Mouse (Mus musculus): ENCODE measurements at regions not wholly inside any gene's neighbourhood (a gene's known extent, or its start where the extent isn't known, plus 50 kb on each side); places are given as distances from the start of the nearest gene placed in this dataset.
"Not testable (repeated sequence)": the region's sequence is repeated elsewhere in the genome, so short reads cannot be mapped to it uniquely, and the experiment has no call there.

GRCm38 (mm10) chr8:57092403-57092802 lies 228.4 kb upstream of the Hand2 start:
- Histone ChIP-seq H3K4me2 (no peak overlapping the region), H3K9me3 (no peaks in the 10 kb centered on the region), H3K27me3 (no peaks in the 10 kb centered on the region), H3K9ac (no peak overlapping the region), H3K36me3 (no peaks in the 10 kb centered on the region), H3K4me3 (no peak overlapping the region), H3K4me1 (replicated peaks) (no peaks in the 10 kb centered on the region), H3K27ac (replicated peaks) (no peak overlapping the region)
- 91% methylated on average over 4 of the region's 4 CpGs for WGBS
- no peak for ATAC-seq (ENCODE audit: low FRiP score, low read depth)

DNA sequence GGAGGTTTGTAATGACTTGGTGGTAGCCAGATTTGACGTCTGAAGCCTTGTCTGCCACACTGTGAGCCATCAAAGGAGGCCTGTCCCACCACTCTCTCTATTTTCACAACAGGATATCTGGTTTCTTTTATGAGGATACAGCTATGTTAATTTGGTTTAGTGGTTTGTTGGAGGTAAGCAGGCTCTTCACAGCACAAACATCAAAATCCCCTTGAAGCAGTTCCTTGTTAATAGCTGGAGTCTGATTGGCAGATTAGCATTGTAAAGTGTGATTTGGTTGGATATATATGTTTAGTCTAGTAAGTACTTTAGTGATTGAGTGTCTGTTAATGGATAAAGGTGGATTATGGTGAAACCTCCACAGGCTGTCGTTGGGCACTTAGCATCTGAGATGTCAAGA lies 225.6 kb upstream of the Hand2 start:
- H3K4me2 ChIP-seq, result no peak overlapping the region
- no peaks in the 10 kb centered on the region for H3K36me3 ChIP-seq
- H3K9me3 ChIP-seq, result no peaks in the 10 kb centered on the region
- no peak overlapping the region for H3K27ac ChIP-seq (replicated peaks)
- no peak overlapping the region for H3K4me3 ChIP-seq
- WGBS, result 62% methylated on average over 2 of the region's 2 CpGs
- ATAC-seq (ENCODE audit: low FRiP score, low read depth), result no peak
- no peaks in the 10 kb centered on the region for H3K4me1 ChIP-seq (replicated peaks)
- no peaks in the 10 kb centered on the region for H3K27me3 ChIP-seq
- no peak overlapping the region for H3K9ac ChIP-seq

DNA sequence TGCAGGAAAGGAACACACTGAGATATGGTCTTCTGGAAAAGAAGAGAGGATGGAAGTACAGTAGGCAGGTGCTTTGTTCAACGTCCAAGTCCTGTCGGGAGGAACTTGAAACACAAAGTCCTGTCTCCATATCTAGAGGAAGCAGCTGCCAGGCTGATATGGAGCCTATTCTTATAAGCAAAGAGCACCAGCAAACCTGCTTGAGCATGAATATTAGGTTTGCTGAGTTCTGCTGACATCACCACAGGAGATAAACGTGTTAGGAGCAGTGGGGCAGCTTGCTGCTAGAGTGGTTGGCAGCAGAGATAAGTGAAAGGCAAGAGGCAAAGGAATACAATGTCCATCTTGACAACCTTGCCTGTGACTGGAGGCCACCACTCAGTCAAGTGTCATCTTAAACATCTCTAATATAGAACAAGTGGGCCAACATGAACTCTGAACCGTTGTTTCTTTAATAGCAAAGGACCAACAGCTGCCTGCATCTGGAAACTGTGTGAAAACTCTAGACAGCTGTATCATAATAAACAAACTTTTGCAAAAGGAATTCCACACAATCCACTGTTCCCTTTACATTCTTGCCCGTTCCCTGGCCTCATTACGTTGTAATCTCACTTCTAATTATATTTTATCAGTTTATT lies 209.9 kb upstream of the Hand2 start:
- H3K4me2 ChIP-seq; H3K9me3 ChIP-seq; H3K36me3 ChIP-seq; H3K27ac ChIP-seq (replicated peaks); H3K4me1 ChIP-seq (replicated peaks); H3K27me3 ChIP-seq; ATAC-seq (ENCODE audit: low FRiP score, low read depth); H3K9ac ChIP-seq; H3K4me3 ChIP-seq: not testable (repeated sequence)
- WGBS, result 86% methylated on average over 3 of the region's 6 CpGs

DNA sequence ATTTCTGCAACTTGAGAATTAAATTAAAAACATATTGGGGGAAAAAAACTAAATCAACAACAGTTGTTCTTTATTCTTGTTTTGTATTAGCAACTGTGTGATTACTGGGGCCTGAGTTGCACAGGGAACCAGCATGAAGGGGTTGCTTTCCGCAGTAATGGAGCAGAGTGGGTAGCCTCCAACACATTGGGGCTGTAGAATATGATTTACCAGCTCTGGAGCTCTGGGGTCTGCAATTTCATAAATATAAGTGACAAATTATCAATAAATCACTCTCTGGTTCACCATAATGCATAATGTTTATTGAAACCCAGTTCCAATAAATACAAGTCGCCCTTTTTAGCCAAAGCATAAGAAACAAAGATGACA lies 209.4 kb upstream of the Hand2 start:
- no peaks in the 10 kb centered on the region for H3K9me3 ChIP-seq
- no peaks in the 10 kb centered on the region for H3K27me3 ChIP-seq
- no peak overlapping the region for H3K9ac ChIP-seq
- 70% methylated on average over 2 of the region's 2 CpGs for WGBS
- no peaks in the 10 kb centered on the region for H3K4me1 ChIP-seq (replicated peaks)
- no peaks in the 10 kb centered on the region for H3K36me3 ChIP-seq
- no peak for ATAC-seq (ENCODE audit: low FRiP score, low read depth)
- no peak overlapping the region for H3K4me3 ChIP-seq
- H3K27ac ChIP-seq (replicated peaks), result no peak overlapping the region
- no peak overlapping the region for H3K4me2 ChIP-seq

DNA sequence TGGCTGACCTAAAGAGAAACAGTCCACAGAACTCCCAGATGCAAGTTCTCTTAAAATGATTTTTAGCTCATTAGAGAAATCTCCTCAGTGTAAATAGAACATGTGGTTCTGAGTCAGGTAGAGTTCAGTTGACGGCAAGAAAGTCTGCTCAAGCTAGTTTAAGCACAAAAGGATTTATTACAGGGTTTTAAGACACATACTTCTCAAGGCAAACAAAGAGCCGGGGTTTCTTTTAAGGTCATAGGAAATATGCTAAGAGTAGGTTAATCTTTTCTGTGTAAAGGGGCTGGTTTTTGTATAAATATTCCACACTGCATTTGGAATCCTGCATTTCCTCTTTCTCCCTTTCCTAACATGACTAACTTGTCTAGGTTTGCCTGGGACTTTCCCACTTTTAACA lies 206.9 kb upstream of the Hand2 start:
- no peak overlapping the region for H3K4me2 ChIP-seq
- no peaks in the 10 kb centered on the region for H3K9me3 ChIP-seq
- H3K36me3 ChIP-seq, result no peaks in the 10 kb centered on the region
- no peak overlapping the region for H3K27ac ChIP-seq (replicated peaks)
- H3K4me3 ChIP-seq, result no peak overlapping the region
- H3K27me3 ChIP-seq, result no peaks in the 10 kb centered on the region
- 94% methylated on average over 2 of the region's 2 CpGs for WGBS
- H3K9ac ChIP-seq, result no peak overlapping the region
- H3K4me1 ChIP-seq (replicated peaks), result no peaks in the 10 kb centered on the region
- ATAC-seq (ENCODE audit: low FRiP score, low read depth), result no peak

DNA sequence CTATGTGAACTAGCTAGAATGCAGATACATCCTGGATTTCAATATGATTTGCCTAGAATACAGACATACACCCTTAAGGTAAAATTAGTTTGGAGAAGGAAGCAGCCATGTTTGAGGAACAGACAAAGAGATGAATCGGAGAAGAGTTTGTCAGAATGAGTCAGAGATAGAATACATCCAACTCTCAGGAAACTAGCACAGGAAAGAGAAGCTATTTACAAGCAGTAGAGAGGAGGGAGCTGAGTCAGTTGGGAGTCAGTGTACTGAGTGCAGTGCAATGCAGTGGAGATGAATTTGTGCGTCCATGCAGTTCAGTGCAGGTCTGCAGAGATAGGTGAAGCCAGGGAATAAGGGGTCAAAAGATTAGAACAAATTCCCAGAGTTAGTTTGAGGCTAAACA lies 205.5 kb upstream of the Hand2 start:
- no peak overlapping the region for H3K27ac ChIP-seq (replicated peaks)
- no peaks in the 10 kb centered on the region for H3K27me3 ChIP-seq
- no peak overlapping the region for H3K9ac ChIP-seq
- WGBS, result 94% methylated on average over 2 of the region's 2 CpGs
- no peaks in the 10 kb centered on the region for H3K9me3 ChIP-seq
- H3K36me3 ChIP-seq, result no peaks in the 10 kb centered on the region
- H3K4me2 ChIP-seq, result no peak overlapping the region
- H3K4me3 ChIP-seq, result no peak overlapping the region
- no peaks in the 10 kb centered on the region for H3K4me1 ChIP-seq (replicated peaks)
- no peak for ATAC-seq (ENCODE audit: low FRiP score, low read depth)

- no peak for ATAC-seq (ENCODE audit: low FRiP score, low read depth)
- 26% methylated on average over 2 of the region's 2 CpGs for WGBS
- H3K27me3 ChIP-seq, result no peaks in the 10 kb centered on the region
- H3K36me3 ChIP-seq, result no peaks in the 10 kb centered on the region
- no peak overlapping the region for H3K4me3 ChIP-seq
- H3K9me3 ChIP-seq, result no peaks in the 10 kb centered on the region
- H3K4me2 ChIP-seq, result no peak overlapping the region
- peaks cover 4% of the 10 kb centered on the region; the same call in 1 of the 2 replicates for H3K4me1 ChIP-seq (replicated peaks)
- no peak overlapping the region for H3K27ac ChIP-seq (replicated peaks)
- no peak overlapping the region for H3K9ac ChIP-seq
Observed at GRCm38 (mm10) chr8:57134041-57134440, 186.7 kb upstream of the Hand2 start.

DNA sequence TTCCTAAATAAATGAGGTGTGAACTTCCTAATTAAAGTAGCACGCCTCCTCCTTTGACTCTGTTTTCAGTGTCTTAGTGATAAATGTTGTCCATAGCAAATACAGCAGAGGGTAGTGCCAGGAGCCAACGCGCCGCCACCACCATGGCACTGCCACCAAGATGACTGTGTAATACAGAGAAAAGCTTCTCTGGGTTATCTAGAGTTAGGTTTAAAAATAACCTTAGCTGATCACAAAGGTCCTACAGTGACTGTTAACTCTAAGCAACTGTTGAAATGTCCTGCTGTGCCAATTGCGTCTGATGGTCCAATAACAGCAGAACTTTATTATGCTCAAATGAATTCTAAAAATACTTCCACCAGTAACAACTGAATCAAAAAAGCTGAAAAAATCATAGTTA lies 186.1 kb upstream of the Hand2 start:
- H3K9me3 ChIP-seq, result no peaks in the 10 kb centered on the region
- H3K9ac ChIP-seq, result no peak overlapping the region
- H3K27ac ChIP-seq (replicated peaks), result no peak overlapping the region
- WGBS, result 64% methylated on average over 5 of the region's 5 CpGs
- H3K27me3 ChIP-seq, result no peaks in the 10 kb centered on the region
- no peak overlapping the region for H3K4me2 ChIP-seq
- peaks cover 4% of the 10 kb centered on the region; the same call in 1 of the 2 replicates for H3K4me1 ChIP-seq (replicated peaks)
- H3K4me3 ChIP-seq, result no peak overlapping the region
- no peak for ATAC-seq (ENCODE audit: low FRiP score, low read depth)
- H3K36me3 ChIP-seq, result no peaks in the 10 kb centered on the region

DNA sequence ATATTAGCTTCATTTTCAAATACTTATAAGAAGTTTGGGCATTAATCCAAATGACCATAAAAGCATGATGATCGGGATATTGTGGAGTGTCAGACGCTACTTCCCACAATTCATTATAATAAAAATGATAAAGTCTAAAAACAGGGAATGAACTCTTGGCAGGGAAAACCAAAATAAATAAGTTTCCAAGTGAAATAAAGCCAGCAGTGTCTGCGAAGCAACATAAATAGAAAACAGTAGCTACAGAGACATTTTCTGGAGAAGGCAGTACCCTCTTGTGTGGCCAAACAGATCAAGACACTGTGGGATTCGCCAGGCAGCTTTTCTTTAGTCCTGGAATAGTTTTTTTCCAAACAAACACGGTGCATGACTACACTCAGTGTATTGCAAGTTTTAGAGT lies 172.7 kb upstream of the Hand2 start:
- H3K9ac ChIP-seq, result no peak overlapping the region
- no peaks in the 10 kb centered on the region for H3K36me3 ChIP-seq
- H3K27me3 ChIP-seq, result no peaks in the 10 kb centered on the region
- no peak overlapping the region for H3K4me2 ChIP-seq
- H3K4me3 ChIP-seq, result no peak overlapping the region
- ATAC-seq (ENCODE audit: low FRiP score, low read depth), result no peak
- no peaks in the 10 kb centered on the region for H3K9me3 ChIP-seq
- 76% methylated on average over 5 of the region's 5 CpGs for WGBS
- H3K4me1 ChIP-seq (replicated peaks), result no peaks in the 10 kb centered on the region
- no peak overlapping the region for H3K27ac ChIP-seq (replicated peaks)

GRCm38 (mm10) chr8:57191153-57191552 lies 129.6 kb upstream of the Hand2 start:
- 94% methylated on average over 2 of the region's 2 CpGs for WGBS
- Histone ChIP-seq H3K4me2 (no peak overlapping the region), H3K27ac (replicated peaks) (no peak overlapping the region), H3K4me3 (no peak overlapping the region), H3K36me3 (no peaks in the 10 kb centered on the region), H3K27me3 (no peaks in the 10 kb centered on the region), H3K9ac (no peak overlapping the region), H3K4me1 (replicated peaks) (no peaks in the 10 kb centered on the region), H3K9me3 (no peaks in the 10 kb centered on the region)
- no peak for ATAC-seq (ENCODE audit: low FRiP score, low read depth)

- no peaks in the 10 kb centered on the region for H3K27me3 ChIP-seq
- H3K9me3 ChIP-seq, result no peaks in the 10 kb centered on the region
- no peak overlapping the region for H3K4me3 ChIP-seq
- H3K9ac ChIP-seq, result no peak overlapping the region
- no peak overlapping the region for H3K27ac ChIP-seq (replicated peaks)
- no peak for ATAC-seq (ENCODE audit: low FRiP score, low read depth)
- no peaks in the 10 kb centered on the region for H3K36me3 ChIP-seq
- 83% methylated on average over 8 of the region's 8 CpGs for WGBS
- H3K4me1 ChIP-seq (replicated peaks), result no peaks in the 10 kb centered on the region
- H3K4me2 ChIP-seq, result no peak overlapping the region
Observed at GRCm38 (mm10) chr8:57200280-57200679, 120.5 kb upstream of the Hand2 start.

GRCm38 (mm10) chr8:57209584-57209983 lies 111.2 kb upstream of the Hand2 start:
- no peak overlapping the region for H3K4me2 ChIP-seq
- ATAC-seq (ENCODE audit: low FRiP score, low read depth), result no peak
- WGBS, result 87% methylated on average over 6 of the region's 6 CpGs
- no peak overlapping the region for H3K27ac ChIP-seq (replicated peaks)
- H3K4me3 ChIP-seq, result no peak overlapping the region
- H3K9ac ChIP-seq, result no peak overlapping the region
- H3K27me3 ChIP-seq, result no peaks in the 10 kb centered on the region
- H3K9me3 ChIP-seq, result no peaks in the 10 kb centered on the region
- no peaks in the 10 kb centered on the region for H3K4me1 ChIP-seq (replicated peaks)
- no peaks in the 10 kb centered on the region for H3K36me3 ChIP-seq

DNA sequence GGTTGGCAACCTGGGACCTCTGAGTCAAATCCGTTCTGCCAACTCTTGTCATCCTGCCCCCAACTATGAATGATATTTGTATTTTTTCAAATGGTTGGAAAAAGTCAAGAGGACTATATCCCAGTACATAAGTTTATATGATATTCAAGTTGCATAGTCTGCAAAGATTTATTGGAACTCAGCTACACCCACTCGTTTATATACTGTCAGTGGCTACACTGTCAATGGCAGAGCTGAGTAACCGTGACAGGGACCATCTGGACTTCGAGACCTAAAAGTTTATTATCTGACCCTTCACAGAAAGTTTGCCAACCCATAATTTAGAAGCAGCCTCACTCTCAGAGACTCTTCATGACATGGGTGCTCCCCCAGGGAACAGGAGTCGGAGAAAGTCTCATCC lies 107.7 kb upstream of the Hand2 start:
- 80% methylated on average over 5 of the region's 5 CpGs for WGBS
- no peak for ATAC-seq (ENCODE audit: low FRiP score, low read depth)

More for the DNA sequence above, 107.7 kb upstream of the Hand2 start:
- Histone ChIP-seq H3K36me3 (no peaks in the 10 kb centered on the region), H3K4me3 (no peak overlapping the region), H3K4me1 (replicated peaks) (no peaks in the 10 kb centered on the region), H3K4me2 (no peak overlapping the region), H3K9ac (no peak overlapping the region), H3K27ac (replicated peaks) (no peak overlapping the region), H3K27me3 (no peaks in the 10 kb centered on the region), H3K9me3 (no peaks in the 10 kb centered on the region)

All from hindbrain, embryonic 15.5 days (tissue).